Mouse (Mus musculus): ENCODE measurements around the gene Chd4. TPM values are rescaled to one million over a fixed set of nuclear protein-coding genes. Genes with fewer than 3 reads are reported as not detected.
A peak's percentile ranks its signal among the peaks of the same experiment; 100 is the strongest.

Gene Chd4
- polyA plus RNA-seq, 1 experiment from 2014 or later: 120 TPM

DNA sequence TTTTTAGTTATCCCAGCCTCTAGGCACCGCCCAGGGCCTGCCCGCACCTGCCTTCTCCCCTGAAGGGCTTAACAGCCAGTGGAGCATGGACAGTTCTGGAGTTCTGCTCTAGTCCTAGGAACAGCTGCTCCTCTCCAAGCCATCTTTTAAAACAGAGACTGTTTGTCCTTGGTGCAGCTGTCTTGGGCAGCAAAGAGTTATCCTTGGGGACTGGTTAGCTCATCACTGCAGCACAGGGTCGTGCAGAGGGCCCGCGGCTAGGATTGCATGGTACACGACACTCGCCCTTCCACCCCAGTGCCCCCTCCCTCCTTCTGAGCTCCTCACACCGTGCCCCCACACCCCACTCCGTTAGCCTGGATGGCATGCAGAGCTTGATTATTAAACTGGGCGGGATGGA lies 51.5 kb downstream of the Chd4 start:
- Histone ChIP-seq H3K27me3 (no peaks in the 10 kb centered on the region), H3K9ac (0 out of 2 replicates have a peak overlapping the region, but pooled peaks have one; percentile 9), H3K4me2 (peak overlapping the region; percentile 65), H3K36me3 (replicated peaks) (peaks cover 30% of the 10 kb centered on the region), H3K4me3 (replicated peaks) (no peak overlapping the region), H3K9me3 (no peaks in the 10 kb centered on the region), H3K4me1 (peaks cover 44% of the 10 kb centered on the region), H3K27ac (0 out of 2 replicates have a peak overlapping the region, but pooled peaks have one; percentile 25)
- 70% methylated on average over 10 of the region's 10 CpGs for WGBS
- no peak for ATAC-seq (ENCODE audit: low FRiP score)

DNA sequence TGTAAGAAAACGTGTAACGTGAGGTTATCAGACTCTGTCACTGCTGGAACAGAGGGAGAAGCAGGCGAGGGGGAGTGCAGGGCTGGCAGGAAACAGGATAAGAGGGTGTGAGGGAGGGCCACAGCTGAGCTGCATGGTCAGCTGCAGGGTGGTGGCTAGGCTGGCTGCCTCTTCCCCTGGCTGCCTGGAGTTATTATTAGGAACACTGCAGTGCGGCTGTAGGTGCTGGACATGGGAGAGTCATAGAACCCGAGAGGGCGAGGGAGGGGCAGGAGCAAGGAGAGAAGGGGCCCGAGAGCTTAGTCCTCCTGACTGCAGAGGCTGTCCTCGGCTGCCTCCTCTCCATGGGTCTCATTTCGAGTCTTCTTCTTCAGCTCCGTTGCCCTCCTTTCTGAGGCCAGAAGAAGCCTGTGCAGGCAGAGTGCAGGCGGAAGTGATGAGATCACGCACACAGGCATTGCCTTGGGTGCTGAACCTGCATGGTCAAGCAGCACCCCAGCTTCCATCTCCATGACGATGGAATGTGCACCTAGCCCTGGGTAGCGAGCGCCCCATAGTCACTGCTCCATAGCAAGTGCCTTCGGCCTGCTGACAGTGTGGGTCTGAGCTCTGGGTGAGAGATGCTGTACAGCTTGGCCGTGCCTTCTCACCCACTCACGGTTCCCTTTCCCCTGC lies 52.6 kb downstream of the Chd4 start:
- no peaks in the 10 kb centered on the region for H3K27me3 ChIP-seq
- peaks cover 38% of the 10 kb centered on the region for H3K36me3 ChIP-seq (replicated peaks)
- peaks cover 44% of the 10 kb centered on the region for H3K4me1 ChIP-seq
- H3K4me3 ChIP-seq (replicated peaks): no peak overlapping the region
- 0 out of 2 replicates have a peak overlapping the region, but pooled peaks have one; percentile 5 for H3K27ac ChIP-seq
- ATAC-seq (ENCODE audit: low FRiP score): no peak
- no peaks in the 10 kb centered on the region for H3K9me3 ChIP-seq
- peak overlapping the region; percentile 36; the same call in 1 of the 2 replicates for H3K9ac ChIP-seq
- H3K4me2 ChIP-seq: no peak overlapping the region
- WGBS: 80% methylated on average over 18 of the region's 18 CpGs

DNA sequence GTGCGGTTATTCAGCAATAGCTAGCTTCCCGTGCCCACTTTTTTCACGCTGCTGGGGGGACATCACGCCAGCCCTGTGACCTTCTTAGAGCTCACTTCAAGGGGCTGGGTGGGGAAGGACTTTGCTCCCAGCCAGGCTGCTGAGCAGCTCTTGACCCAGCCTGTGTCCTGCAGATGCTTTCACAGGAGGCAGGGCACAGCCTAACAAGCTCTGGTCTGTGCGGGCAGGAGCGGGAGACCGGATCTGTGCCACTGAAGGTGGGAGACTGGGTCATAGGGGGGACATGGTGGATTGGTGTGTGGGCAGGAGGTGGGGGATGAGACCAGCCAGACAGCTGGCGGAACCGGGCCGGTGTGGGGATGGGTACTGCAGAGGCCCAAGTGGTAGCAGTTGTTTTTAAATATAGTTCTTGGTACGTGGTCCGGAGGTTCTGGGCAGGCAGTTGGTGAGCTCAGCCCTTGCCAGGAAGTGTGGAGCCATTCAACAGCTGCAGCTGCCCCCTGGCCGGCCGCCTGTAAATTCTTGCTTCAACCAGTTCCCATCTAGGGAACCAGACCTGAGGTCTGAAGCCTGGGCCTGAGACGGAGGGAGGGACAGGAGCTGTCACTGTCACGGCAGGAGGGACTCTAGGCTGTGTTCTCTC lies 53.3 kb downstream of the Chd4 start:
- ATAC-seq (ENCODE audit: low FRiP score): no peak
- Histone ChIP-seq H3K4me2 (no peak overlapping the region), H3K4me1 (peaks cover 44% of the 10 kb centered on the region), H3K27ac (no peak overlapping the region), H3K9me3 (no peaks in the 10 kb centered on the region), H3K4me3 (replicated peaks) (no peak overlapping the region), H3K9ac (no peak overlapping the region), H3K27me3 (no peaks in the 10 kb centered on the region), H3K36me3 (replicated peaks) (peaks cover 37% of the 10 kb centered on the region)
- 85% methylated on average over 16 of the region's 16 CpGs for WGBS

DNA sequence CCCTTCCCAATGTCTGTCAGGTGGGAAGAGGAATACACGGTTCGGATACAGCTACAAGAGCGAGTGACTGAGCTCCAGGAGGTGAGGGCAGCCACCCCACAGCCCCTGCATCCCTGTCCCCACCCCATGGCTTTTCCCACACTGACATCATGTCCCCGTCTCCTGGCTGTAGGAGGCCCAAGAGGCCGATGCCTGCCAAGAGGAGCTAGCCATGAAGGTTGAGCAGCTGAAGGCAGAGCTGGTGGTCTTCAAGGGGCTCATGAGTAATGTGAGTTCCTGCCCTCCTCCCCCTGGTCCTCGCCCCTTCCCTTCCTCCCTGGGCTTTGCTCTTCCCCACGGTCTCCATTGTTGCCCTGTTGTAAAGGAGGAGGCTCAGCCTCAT lies 53.8 kb downstream of the Chd4 start:
- peaks cover 41% of the 10 kb centered on the region for H3K4me1 ChIP-seq

DNA sequence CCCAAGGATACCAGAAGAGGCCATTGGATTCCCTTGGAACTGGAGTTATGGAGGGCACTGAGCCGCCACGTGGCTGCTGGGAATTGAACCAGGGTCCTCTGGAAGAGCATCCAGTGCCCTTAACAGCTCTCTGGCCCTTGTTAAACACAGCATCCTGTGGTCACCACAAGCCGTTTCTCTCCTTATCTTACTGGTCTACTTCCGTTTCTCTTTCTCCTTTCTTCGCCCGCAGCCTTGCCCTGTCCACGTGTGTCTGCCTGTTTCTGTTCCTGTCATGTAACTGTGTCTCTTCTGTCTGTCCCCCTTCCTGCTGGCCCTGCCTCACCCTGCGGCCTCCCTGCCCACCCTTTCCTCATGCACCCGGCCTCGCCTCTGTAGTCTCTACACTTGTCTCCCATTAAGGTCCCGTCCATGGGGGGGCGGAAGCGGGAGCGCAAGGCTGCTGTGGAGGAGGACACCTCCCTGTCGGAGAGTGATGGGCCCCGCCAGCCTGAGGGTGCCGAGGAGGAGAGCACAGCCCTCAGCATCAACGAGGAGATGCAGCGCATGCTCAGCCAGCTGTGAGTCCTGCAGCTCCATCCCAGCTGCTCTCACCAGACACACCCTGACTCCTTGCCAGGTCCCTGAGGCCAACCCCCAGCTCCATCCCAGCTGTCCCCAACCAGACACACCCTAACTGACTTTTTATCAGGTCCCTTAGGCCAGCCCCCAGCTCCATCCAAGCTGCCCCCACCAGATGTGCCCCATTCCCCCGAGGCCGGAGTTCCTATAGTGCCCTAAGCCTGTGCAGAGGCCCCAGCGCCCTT lies 56.6 kb downstream of the Chd4 start:
- Histone ChIP-seq H3K27me3 (no peaks in the 10 kb centered on the region), H3K9me3 (no peaks in the 10 kb centered on the region), H3K27ac (no peak overlapping the region), H3K4me2 (no peak overlapping the region), H3K36me3 (replicated peaks) (peaks cover 54% of the 10 kb centered on the region), H3K9ac (no peak overlapping the region), H3K4me3 (replicated peaks) (no peak overlapping the region), H3K4me1 (peaks cover 26% of the 10 kb centered on the region)
- ATAC-seq (ENCODE audit: low FRiP score): no peak
- whole genome bisulfite sequencing: 87% methylated on average over 22 of the region's 22 CpGs

More for the DNA sequence above, 53.8 kb downstream of the Chd4 start:
- H3K4me2 ChIP-seq: no peak overlapping the region
- 80% methylated on average over 7 of the region's 7 CpGs for WGBS
- no peaks in the 10 kb centered on the region for H3K27me3 ChIP-seq
- H3K4me3 ChIP-seq (replicated peaks): no peak overlapping the region
- no peak for ATAC-seq (ENCODE audit: low FRiP score)
- H3K9ac ChIP-seq: no peak overlapping the region
- H3K36me3 ChIP-seq (replicated peaks): peaks cover 35% of the 10 kb centered on the region
- no peaks in the 10 kb centered on the region for H3K9me3 ChIP-seq
- H3K27ac ChIP-seq: no peak overlapping the region

DNA sequence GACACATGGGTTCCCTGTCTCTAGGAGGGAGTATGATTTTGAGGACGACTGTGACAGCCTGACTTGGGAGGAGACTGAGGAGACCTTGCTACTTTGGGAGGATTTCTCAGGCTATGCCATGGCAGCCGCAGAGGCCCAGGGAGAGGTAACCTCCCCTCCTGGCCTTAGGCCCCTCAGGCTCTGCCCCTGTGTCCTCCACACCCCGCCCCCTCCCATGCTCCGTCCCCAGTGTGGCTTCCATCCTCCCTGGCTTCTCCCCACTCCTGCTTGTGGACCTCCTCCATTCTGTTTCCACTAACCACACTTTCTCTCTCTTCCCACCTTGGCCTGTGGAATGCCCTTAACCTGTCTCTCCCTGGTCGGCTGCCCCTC lies 57.2 kb downstream of the Chd4 start:
- Histone ChIP-seq H3K9ac (no peak overlapping the region), H3K4me3 (replicated peaks) (no peak overlapping the region), H3K27ac (no peak overlapping the region), H3K4me1 (peaks cover 26% of the 10 kb centered on the region), H3K9me3 (no peaks in the 10 kb centered on the region), H3K27me3 (no peaks in the 10 kb centered on the region), H3K36me3 (replicated peaks) (peaks cover 60% of the 10 kb centered on the region), H3K4me2 (no peak overlapping the region)
- 88% methylated on average over 5 of the region's 5 CpGs for WGBS
- no peak for ATAC-seq (ENCODE audit: low FRiP score)

DNA sequence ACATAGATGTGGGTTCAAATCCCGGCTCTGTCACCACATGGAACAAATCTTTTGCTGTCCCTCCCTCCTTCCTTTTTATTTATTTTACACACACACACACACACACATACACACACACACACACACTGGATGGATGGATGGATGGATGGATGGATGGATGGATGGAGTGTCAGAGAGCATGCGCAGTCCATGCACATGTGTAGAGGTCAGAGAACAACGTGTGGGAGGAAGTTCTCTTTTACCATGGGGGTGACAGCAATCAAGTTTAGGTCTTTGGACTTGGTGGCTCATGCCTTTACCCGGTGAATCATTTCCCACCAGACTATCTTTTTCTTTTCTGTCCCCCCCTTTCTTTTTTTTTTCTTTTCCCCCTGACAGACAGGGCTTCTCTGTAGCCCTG lies 57.9 kb downstream of the Chd4 start:
- Histone ChIP-seq H3K4me1 (peaks cover 20% of the 10 kb centered on the region), H3K9me3 (no peaks in the 10 kb centered on the region), H3K27ac (no peak overlapping the region), H3K4me2 (no peak overlapping the region), H3K36me3 (replicated peaks) (peaks cover 63% of the 10 kb centered on the region), H3K4me3 (replicated peaks) (no peak overlapping the region), H3K9ac (no peak overlapping the region), H3K27me3 (no peaks in the 10 kb centered on the region)
- WGBS: 94% methylated on average over 4 of the region's 4 CpGs
- no peak for ATAC-seq (ENCODE audit: low FRiP score)

DNA sequence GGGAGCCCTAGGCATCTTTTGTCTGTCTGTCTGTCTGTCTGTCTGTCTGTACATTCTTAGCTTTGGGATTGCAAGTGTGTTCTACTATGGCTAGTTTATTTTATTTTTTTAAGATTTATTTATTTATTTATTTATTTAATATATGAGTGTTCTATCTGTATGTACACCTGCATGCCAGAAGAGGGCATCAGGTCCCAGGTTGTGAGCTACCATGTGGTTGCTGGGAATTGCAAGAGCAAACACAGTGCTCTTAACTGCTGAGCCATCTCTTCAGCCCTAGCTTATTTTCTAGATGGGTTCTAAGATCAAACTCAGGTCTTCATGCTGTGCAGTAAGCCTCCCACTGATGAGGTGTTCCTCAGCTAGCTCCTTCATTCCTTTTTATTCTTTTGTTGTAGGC lies 58.8 kb downstream of the Chd4 start:
- H3K27ac ChIP-seq: no peak overlapping the region
- no peak for ATAC-seq (ENCODE audit: low FRiP score)
- no peaks in the 10 kb centered on the region for H3K27me3 ChIP-seq
- no peak overlapping the region for H3K4me3 ChIP-seq (replicated peaks)
- H3K4me2 ChIP-seq: no peak overlapping the region
- H3K36me3 ChIP-seq (replicated peaks): peaks cover 69% of the 10 kb centered on the region
- H3K9ac ChIP-seq: no peak overlapping the region
- H3K4me1 ChIP-seq: peaks cover 15% of the 10 kb centered on the region
- no peaks in the 10 kb centered on the region for H3K9me3 ChIP-seq

DNA sequence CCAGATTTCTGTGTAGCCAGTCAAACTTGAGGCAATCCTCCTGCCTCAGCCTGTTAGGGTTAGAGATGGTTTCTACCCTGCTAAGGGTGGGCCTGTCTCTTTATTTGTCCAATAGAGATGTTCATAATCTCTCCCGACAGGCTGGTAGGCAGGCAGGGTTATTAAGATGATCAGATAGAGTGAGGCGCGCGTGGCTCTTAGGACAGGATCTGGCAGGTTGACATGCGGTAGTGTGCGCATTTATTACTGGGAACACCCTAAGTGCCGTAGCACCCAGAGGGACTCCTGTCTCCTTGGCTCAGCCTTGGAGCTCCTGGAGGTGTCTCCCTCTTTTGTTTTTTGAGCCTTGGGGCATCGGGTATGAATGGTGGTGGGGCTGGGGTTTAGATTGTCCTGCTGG lies 59.5 kb downstream of the Chd4 start:
- Histone ChIP-seq H3K4me2 (no peak overlapping the region), H3K4me3 (replicated peaks) (no peak overlapping the region), H3K9me3 (no peaks in the 10 kb centered on the region), H3K27ac (no peak overlapping the region), H3K4me1 (peaks cover 20% of the 10 kb centered on the region), H3K36me3 (replicated peaks) (peaks cover 76% of the 10 kb centered on the region), H3K27me3 (no peaks in the 10 kb centered on the region), H3K9ac (no peak overlapping the region)
- 92% methylated on average over 8 of the region's 8 CpGs for WGBS
- ATAC-seq (ENCODE audit: low FRiP score): no peak

DNA sequence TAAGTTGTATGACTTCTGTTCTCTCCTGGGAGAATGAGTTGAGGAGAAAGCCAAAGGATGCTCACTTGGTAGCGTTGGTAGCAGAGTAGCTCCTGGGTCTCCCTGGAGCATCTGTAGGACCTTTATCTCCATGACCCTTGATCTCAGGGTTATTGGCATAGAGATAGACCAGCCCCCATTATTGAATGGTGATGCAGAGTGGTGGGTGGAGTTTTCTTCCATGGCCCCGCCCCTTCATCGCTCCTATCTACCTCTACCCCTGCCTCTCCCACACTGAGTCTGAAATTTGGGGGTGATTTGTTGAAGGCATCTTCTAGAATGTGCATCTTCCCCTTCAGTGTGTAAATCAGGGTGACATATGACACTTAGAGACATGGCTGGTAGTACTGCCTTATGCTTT lies 60.7 kb downstream of the Chd4 start:
- H3K4me1 ChIP-seq: peaks cover 32% of the 10 kb centered on the region
- 87% methylated on average over 3 of the region's 3 CpGs for WGBS
- no peak overlapping the region for H3K9ac ChIP-seq
- no peak overlapping the region for H3K4me2 ChIP-seq
- no peaks in the 10 kb centered on the region for H3K27me3 ChIP-seq
- H3K4me3 ChIP-seq (replicated peaks): no peak overlapping the region
- no peak for ATAC-seq (ENCODE audit: low FRiP score)
- H3K9me3 ChIP-seq: no peaks in the 10 kb centered on the region
- peaks cover 83% of the 10 kb centered on the region for H3K36me3 ChIP-seq (replicated peaks)
- no peak overlapping the region for H3K27ac ChIP-seq

DNA sequence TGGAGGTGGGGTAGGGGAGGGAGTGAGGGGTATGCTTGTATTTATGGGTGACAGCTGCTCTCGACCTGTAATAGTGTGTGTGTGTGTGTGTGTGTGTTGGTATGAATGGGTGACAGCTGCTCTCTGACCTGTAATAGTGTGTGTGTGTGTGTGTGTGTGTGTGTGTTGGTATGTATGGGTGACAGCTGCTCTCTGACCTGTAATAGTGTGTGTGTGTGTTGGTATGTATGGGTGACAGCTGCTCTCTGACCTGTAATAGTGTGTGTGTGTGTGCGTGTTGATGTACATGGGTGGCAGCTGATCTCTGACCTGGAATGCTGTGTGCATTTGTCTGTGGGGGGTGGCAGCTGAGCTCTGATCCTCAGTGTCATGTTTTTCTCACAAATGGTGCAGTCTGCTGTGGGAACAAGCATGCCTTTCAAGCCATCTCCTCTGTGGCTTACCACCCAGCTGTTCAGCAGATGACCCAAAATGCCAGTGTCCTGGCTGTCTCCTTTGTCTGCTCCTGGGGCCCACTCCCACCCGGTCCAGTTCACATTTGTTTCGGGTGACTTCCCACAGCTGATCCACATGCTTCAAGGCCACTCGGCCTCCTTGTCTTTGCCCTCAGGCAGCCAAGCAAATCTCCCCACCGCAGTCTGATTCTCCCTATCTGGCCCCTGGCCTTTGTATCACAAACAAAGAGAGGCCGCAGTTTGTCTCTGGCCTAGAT lies 61.3 kb downstream of the Chd4 start:
- H3K4me1 ChIP-seq: peaks cover 34% of the 10 kb centered on the region
- peak overlapping the region; percentile 13; the same call in 1 of the 2 replicates for H3K9ac ChIP-seq
- H3K4me3 ChIP-seq (replicated peaks): no peak overlapping the region

DNA sequence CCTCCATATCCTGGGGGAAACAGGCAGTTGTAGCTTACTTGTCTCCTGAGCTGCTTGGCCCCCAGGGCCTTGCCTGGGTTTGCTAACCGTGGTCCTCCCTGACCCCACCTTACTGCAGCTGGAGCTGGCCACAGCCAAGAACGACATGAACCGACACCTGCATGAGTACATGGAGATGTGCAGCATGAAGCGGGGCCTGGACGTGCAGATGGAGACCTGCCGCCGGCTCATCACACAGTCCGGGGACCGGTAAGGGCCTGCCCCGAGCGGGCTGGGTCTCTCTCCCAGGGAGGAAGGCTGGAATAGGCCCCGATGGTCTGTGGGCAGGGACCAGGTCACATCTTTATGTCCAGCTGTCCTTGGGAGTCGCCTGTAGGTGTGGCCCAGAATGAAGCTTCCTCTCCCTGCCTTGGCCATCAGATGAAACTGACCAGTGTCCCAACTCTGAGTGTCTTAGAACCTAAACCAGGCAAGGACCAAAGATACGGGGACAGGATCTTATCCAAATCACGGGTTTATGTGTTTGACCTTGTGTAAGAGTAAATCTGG lies 63.2 kb downstream of the Chd4 start:
- no peaks in the 10 kb centered on the region for H3K27me3 ChIP-seq
- H3K9me3 ChIP-seq: no peaks in the 10 kb centered on the region
- no peak overlapping the region; the same call in 1 of the 2 replicates for H3K27ac ChIP-seq
- ATAC-seq (ENCODE audit: low FRiP score): no peak
- no peak overlapping the region for H3K4me3 ChIP-seq (replicated peaks)
- H3K4me1 ChIP-seq: peaks cover 45% of the 10 kb centered on the region
- H3K36me3 ChIP-seq (replicated peaks): peaks cover 78% of the 10 kb centered on the region
- whole genome bisulfite sequencing: 88% methylated on average over 15 of the region's 15 CpGs
- no peak overlapping the region for H3K9ac ChIP-seq
- H3K4me2 ChIP-seq: no peak overlapping the region

More for the DNA sequence above, 61.3 kb downstream of the Chd4 start:
- Histone ChIP-seq H3K4me2 (no peak overlapping the region), H3K27ac (peak overlapping the region; percentile 65), H3K9me3 (no peaks in the 10 kb centered on the region), H3K36me3 (replicated peaks) (peaks cover 80% of the 10 kb centered on the region), H3K27me3 (no peaks in the 10 kb centered on the region)
- no peak for ATAC-seq (ENCODE audit: low FRiP score)
- 33% methylated on average over 7 of the region's 7 CpGs for WGBS

Measured in forebrain, embryonic 12.5 days (tissue).